18 mouse cellular contexts compared by ENCODE assay signal in genomic region chr5:30643477-30644179, GRCm38 (mm10). TPM values are rescaled to one million over a fixed set of nuclear protein-coding genes. Genes with fewer than 3 reads are reported as not detected.
DNase-seq lines count a peak whose midpoint lies in the region; ATAC-seq and TF ChIP-seq lines count a peak whose summit lies in the region.
"Had no signal": no experiment of that assay in that cellular context is flagged by ENCODE, and none has a peak within 500 bp of the region (broad histone marks: within the 10 kb centered on the region; RNA-seq: fewer than 3 reads in every experiment).

No protein-coding gene starts in this region.

- no peak for TF ChIP-seq CTCF in heart, postnatal 0 days (IDR thresholded peaks at IDR 0.05; ENCODE audit: low read depth)

- H3K36me3 ChIP-seq in heart, embryonic 11.5 days (ENCODE audit: control insufficient read depth, insufficient read depth, low read length) = no peaks in the 10 kb centered on the region
- H3K36me3 ChIP-seq in heart, postnatal 0 days (replicated peaks; ENCODE audit: control insufficient read depth, insufficient read depth, low read length) = no peaks in the 10 kb centered on the region
- H3K36me3 ChIP-seq: hindbrain, embryonic 13.5 days; limb, embryonic 12.5 days; neural tube, embryonic 13.5 days had no signal

- no peak for TF ChIP-seq EP300 in heart, postnatal 0 days (IDR thresholded peaks at IDR 0.05; ENCODE audit: low read depth)

- H3K4me2 ChIP-seq in heart, embryonic 11.5 days = no peak overlapping the region
- no peak overlapping the region for H3K4me2 ChIP-seq in heart, postnatal 0 days (ENCODE audit: low read depth, low read length)
- H3K4me2 ChIP-seq: hindbrain, embryonic 13.5 days; limb, embryonic 12.5 days; neural tube, embryonic 13.5 days had no signal

- H3K4me3 ChIP-seq in heart, embryonic 11.5 days (ENCODE audit: low read depth, low read length) = no peak overlapping the region
- no peak overlapping the region for H3K4me3 ChIP-seq in heart, postnatal 0 days (ENCODE audit: low read depth, low read length)
- H3K4me3 ChIP-seq: hindbrain, embryonic 13.5 days; limb, embryonic 12.5 days; neural tube, embryonic 13.5 days had no signal

- no peaks in the 10 kb centered on the region for H3K27me3 ChIP-seq in heart, embryonic 11.5 days (ENCODE audit: control insufficient read depth, insufficient read depth, low read length)
- H3K27me3 ChIP-seq in heart, postnatal 0 days (ENCODE audit: control insufficient read depth, insufficient read depth, low read length) = no peaks in the 10 kb centered on the region
- H3K27me3 ChIP-seq: hindbrain, embryonic 13.5 days; limb, embryonic 12.5 days; neural tube, embryonic 13.5 days had no signal

- no peak overlapping the region for H3K27ac ChIP-seq in heart, embryonic 11.5 days (ENCODE audit: low read depth, low read length)
- peak overlapping the region; percentile 38 for H3K27ac ChIP-seq in heart, postnatal 0 days (ENCODE audit: low read depth)
- H3K27ac ChIP-seq: hindbrain, embryonic 13.5 days; kidney, postnatal 0 days; limb, embryonic 12.5 days; neural tube, embryonic 13.5 days had no signal

- no peaks in the 10 kb centered on the region for H3K9me3 ChIP-seq in heart, embryonic 11.5 days (replicated peaks; ENCODE audit: control insufficient read depth, low read length)
- H3K9me3 ChIP-seq in heart, postnatal 0 days (replicated peaks; ENCODE audit: control insufficient read depth, low read length) = no peaks in the 10 kb centered on the region
- H3K9me3 ChIP-seq: hindbrain, embryonic 13.5 days; limb, embryonic 12.5 days; neural tube, embryonic 13.5 days had no signal

- no peak overlapping the region for H3K9ac ChIP-seq in heart, embryonic 11.5 days (ENCODE audit: low read depth, low read length)
- no peak overlapping the region for H3K9ac ChIP-seq in heart, postnatal 0 days (replicated peaks; ENCODE audit: low read depth, low read length)
- H3K9ac ChIP-seq: forebrain, postnatal 0 days; hindbrain, embryonic 13.5 days; limb, embryonic 12.5 days; neural tube, embryonic 13.5 days had no signal

- peaks cover 15% of the 10 kb centered on the region for H3K4me1 ChIP-seq in heart, embryonic 11.5 days (ENCODE audit: control insufficient read depth, insufficient read depth, low read length)
- peaks cover 20% of the 10 kb centered on the region for H3K4me1 ChIP-seq in heart, postnatal 0 days (ENCODE audit: control insufficient read depth, insufficient read depth)

- no peak for ATAC-seq in heart, embryonic 11.5 days (replicated peaks; ENCODE audit: insufficient number of reproducible peaks, low FRiP score, low TSS enrichment)
- ATAC-seq in heart, postnatal 0 days (ENCODE audit: insufficient read depth, low read depth) = no peak
- ATAC-seq: forebrain, postnatal 0 days; midbrain, embryonic 16.5 days had no signal

- WGBS in heart, embryonic 11.5 days (ENCODE audit: insufficient replicate concordance) = 38% methylated on average over 5 of the region's 5 CpGs
- 40% methylated on average over 5 of the region's 5 CpGs for WGBS in heart, postnatal 0 days

- DNase-seq in heart, adult 8-10 months (ENCODE audit: low spot score) = peak; percentile 42
- peak; percentile 53 for DNase-seq in layer of hippocampus, adult 9-11 months
- DNase-seq in layer of hippocampus, postnatal 14 days (ENCODE audit: low spot score in 2 of 2) = no peak
- peak; percentile 36 for DNase-seq in NIH3T3 (ENCODE audit: low read depth)
- no peak for DNase-seq in heart, postnatal 0 days (ENCODE audit: low spot score)
- DNase-seq in embryo, embryonic 10 days (ENCODE audit: low spot score) = no peak
- DNase-seq in lung, postnatal 14 days = no peak
- DNase-seq: adrenal gland, postnatal 14 days; forebrain, postnatal 0 days; retina, postnatal 1 day; thymus, adult 2 months had no signal

RNA-seq across cellular contexts. Expression of gene Slc35f6, which starts 4.1 kb away (rescaled TPM):
- 10 to 100 TPM; 48.3 to 60.9 (median 54.9) TPM for total RNA-seq in heart, adult 8-10 months (2022)
- 21.6 and 22.9 TPM in 2 replicates for polyA plus RNA-seq in heart, embryonic 11.5 days (2014; fragmentation: Nextera tagmentation; extraction: Ambion mirVana)
- 10 to 100 TPM; 32.6 to 32.7 TPM for total RNA-seq in layer of hippocampus, postnatal 14 days (2021)
- total RNA-seq in heart, postnatal 0 days (2014; rRNA removed; ENCODE audit: low replicate concordance) = 61.3 and 86.8 TPM in 2 replicates
- 30.5 and 31.7 TPM in 2 replicates for polyA plus RNA-seq in heart, postnatal 0 days (2015; fragmentation: Nextera tagmentation; extraction: Ambion mirVana)

RNA-seq across cellular contexts. Expression of gene Cenpa, which starts 22.9 kb away (rescaled TPM):
- total RNA-seq in heart, adult 8-10 months (2022) = 10 to 100 TPM; 50.6 to 80.0 (median 64.5) TPM
- 296 and 306 TPM in 2 replicates for polyA plus RNA-seq in heart, embryonic 11.5 days (2014; fragmentation: Nextera tagmentation; extraction: Ambion mirVana)
- total RNA-seq in layer of hippocampus, postnatal 14 days (2021) = 1 to 10 TPM; 4.8 to 5.5 TPM
- 87.9 and 158 TPM in 2 replicates for total RNA-seq in heart, postnatal 0 days (2014; rRNA removed; ENCODE audit: low replicate concordance)
- 128 and 158 TPM in 2 replicates for polyA plus RNA-seq in heart, postnatal 0 days (2015; fragmentation: Nextera tagmentation; extraction: Ambion mirVana)

RNA-seq across cellular contexts. Expression of gene Kcnk3, which starts 55.7 kb away (rescaled TPM):
- 100 to 1,000 TPM; 268 to 282 (median 276) TPM for total RNA-seq in heart, adult 8-10 months (2022)
- polyA plus RNA-seq in heart, embryonic 11.5 days (2014; fragmentation: Nextera tagmentation; extraction: Ambion mirVana) = 36.8 and 37.8 TPM in 2 replicates
- 1 to 10 TPM; 6.9 to 9.0 TPM for total RNA-seq in layer of hippocampus, postnatal 14 days (2021)
- 55.5 and 70.0 TPM in 2 replicates for total RNA-seq in heart, postnatal 0 days (2014; rRNA removed; ENCODE audit: low replicate concordance)
- polyA plus RNA-seq in heart, postnatal 0 days (2015; fragmentation: Nextera tagmentation; extraction: Ambion mirVana) = 36.4 and 45.3 TPM in 2 replicates
- total RNA-seq: common myeloid progenitor, adult 5-6 weeks had no signal

Comparison
In these comparisons a context has a peak if more than half of its experiments do, and no peak if none do; other contexts are left out.
1. DNase-seq: peak in heart, adult 8-10 months (single experiment), layer of hippocampus, adult 9-11 months (single experiment) and NIH3T3 (single experiment); none in layer of hippocampus, postnatal 14 days (0 of 2), heart, postnatal 0 days (single experiment), embryo, embryonic 10 days (single experiment) and lung, postnatal 14 days (single experiment).
2. RNA of gene Cenpa, which starts 22.9 kb away (total RNA-seq): 87.9 to 158 TPM in heart, postnatal 0 days and 50.6 to 80.0 TPM in heart, adult 8-10 months; 4.8 to 5.5 TPM in layer of hippocampus, postnatal 14 days; every median in the first group is over 4 times any median in the second.